Mouse (Mus musculus) forebrain, embryonic 16.5 days (tissue): ENCODE data around the gene Msantd3. TPM values are rescaled to one million over a fixed set of nuclear protein-coding genes. Genes with fewer than 3 reads are reported as not detected.

Experiments used
- ATAC-seq: fragments of 200-750 bp; cut with Nextera tagmentation; 2 replicates; pipeline ENCODE4 v1.8.0; 2017; ENCODE audit warnings: mild to moderate bottlenecking, moderate library complexity
- H3K27ac ChIP-seq: fragments of 300-500 bp; sonication (generic); 2 replicates; pipeline ENCODE4 v1.5.1; 2014; ENCODE audit warnings: low read length, control low read depth
- H3K27me3 ChIP-seq: fragments of 300-500 bp; sonication (generic); replicated peaks from 2 replicates; pipeline ENCODE4 v1.6.1; 2014; ENCODE audit warnings: low read length; ENCODE audit not compliant: control insufficient read depth, insufficient read depth
- H3K36me3 ChIP-seq: fragments of 300-500 bp; sonication (generic); 2 replicates; pipeline ENCODE4 v1.6.1; 2014; ENCODE audit not compliant: control insufficient read depth, insufficient read depth
- H3K4me1 ChIP-seq: fragments of 300-500 bp; sonication (generic); replicated peaks from 2 replicates; pipeline ENCODE4 v1.6.1; 2014; ENCODE audit warnings: low read length; ENCODE audit not compliant: control insufficient read depth, insufficient read depth
- H3K4me2 ChIP-seq: fragments of 300-500 bp; sonication (generic); 2 replicates; pipeline ENCODE4 v1.6.1; 2014; ENCODE audit warnings: mild to moderate bottlenecking, low read length, control low read depth
- H3K4me3 ChIP-seq: fragments of 300-500 bp; sonication (generic); replicated peaks from 2 replicates; pipeline ENCODE4 v1.5.1; 2014; ENCODE audit warnings: mild to moderate bottlenecking, low read length, control low read depth
- H3K9ac ChIP-seq: fragments of 300-500 bp; sonication (generic); replicated peaks from 2 replicates; pipeline ENCODE4 v1.6.1; 2014; ENCODE audit warnings: low read depth, low read length, control low read depth
- H3K9me3 ChIP-seq: fragments of 300-500 bp; sonication (generic); 2 replicates; pipeline ENCODE4 v1.6.1; 2016; ENCODE audit warnings: low read length; ENCODE audit not compliant: control insufficient read depth
- WGBS: fragments of 180-500 bp; shearing (Covaris S2); extraction: QIAGEN DNeasy Blood & Tissue Kit; methylation state at CpG from one replicate; pipeline ENCODE4 v1.1.7; 2014; 5-methylcytosine and 5-hydroxymethylcytosine counted together
- polyA plus RNA-seq: library from polyadenylated mRNA; unstranded; fragments of >200 nt; fragmentation: Nextera tagmentation; extraction: Ambion mirVana; gene quantifications from 2 replicates; pipeline ENCODE4 v1.2.1, GENCODE M21; 2015

The Msantd3 gene
- polyA plus RNA-seq, 1 experiment from 2014 or later, result 38.6 TPM

DNA sequence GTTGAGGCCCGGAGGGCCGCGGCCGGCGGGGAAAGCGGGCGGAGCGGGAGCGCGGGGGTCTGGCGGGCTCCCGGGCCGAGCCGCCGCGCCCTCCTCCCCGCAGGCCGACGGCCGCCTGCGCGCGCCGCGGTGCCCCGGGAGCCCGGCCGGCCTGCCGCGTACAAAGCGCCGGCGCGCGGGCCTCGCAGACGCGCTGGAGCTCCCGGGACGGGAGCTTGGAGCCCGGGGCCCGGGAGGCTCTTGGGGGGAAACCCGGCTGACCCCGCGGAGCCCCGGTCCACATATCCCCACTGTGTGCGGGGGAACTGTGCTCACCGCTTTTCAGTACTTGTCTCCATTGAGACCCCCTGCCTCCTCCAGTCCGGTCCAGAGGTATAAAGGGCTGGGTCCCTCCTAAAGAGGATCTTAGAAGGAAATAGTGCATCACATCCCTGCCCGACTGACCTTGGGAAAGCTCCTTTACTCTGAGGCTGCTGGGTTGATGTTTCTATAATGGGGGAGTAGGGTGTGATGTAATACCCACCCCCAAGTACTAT lies 909 bp downstream of the Msantd3 start:
- ATAC-seq, result peak; percentile 66
- no peaks in the 10 kb centered on the region for H3K27me3 ChIP-seq
- H3K9me3 ChIP-seq, result no peaks in the 10 kb centered on the region
- peak overlapping the region; percentile 65 for H3K4me2 ChIP-seq
- peak overlapping the region; percentile 99 for H3K9ac ChIP-seq
- H3K27ac ChIP-seq, result peak overlapping the region; percentile 88
- H3K36me3 ChIP-seq, result no peaks in the 10 kb centered on the region
- peak overlapping the region; percentile 82 for H3K4me3 ChIP-seq
- peaks cover 34% of the 10 kb centered on the region for H3K4me1 ChIP-seq
- WGBS, result 1% methylated on average over 37 of the region's 50 CpGs

GRCm38 (mm10) chr4:48541526-48542250 lies 2.0 kb downstream of the Msantd3 start:
- Histone ChIP-seq H3K36me3 (no peaks in the 10 kb centered on the region), H3K9me3 (no peaks in the 10 kb centered on the region), H3K9ac (peak overlapping the region; percentile 99), H3K27ac (no peak overlapping the region), H3K27me3 (no peaks in the 10 kb centered on the region), H3K4me3 (peak overlapping the region; percentile 82), H3K4me1 (peaks cover 44% of the 10 kb centered on the region), H3K4me2 (peak overlapping the region; percentile 65)
- 4% methylated on average over 15 of the region's 15 CpGs for WGBS
- no peak for ATAC-seq

DNA sequence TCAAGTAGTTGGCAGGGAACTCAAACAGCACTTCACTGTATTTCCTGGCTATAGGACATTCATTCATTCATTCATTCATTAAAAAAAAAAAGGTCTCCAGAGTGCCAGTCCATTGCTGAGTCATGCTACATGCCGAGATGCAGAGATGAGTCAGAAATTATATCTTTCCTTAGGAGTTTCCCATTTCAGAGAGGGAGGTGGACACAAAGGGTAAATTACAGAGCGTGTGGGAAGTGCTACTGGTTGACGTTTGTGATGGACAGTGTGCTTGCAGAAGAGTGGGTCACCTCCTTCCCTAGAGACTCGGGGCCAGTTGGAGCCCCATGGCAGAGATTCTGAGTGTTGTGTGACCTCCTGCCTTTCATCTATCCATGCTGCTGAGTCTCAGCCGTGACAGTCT lies 2.6 kb downstream of the Msantd3 start:
- H3K27ac ChIP-seq, result no peak overlapping the region
- 48% methylated on average over 5 of the region's 5 CpGs for WGBS
- H3K27me3 ChIP-seq, result no peaks in the 10 kb centered on the region
- no peaks in the 10 kb centered on the region for H3K36me3 ChIP-seq
- peak overlapping the region; percentile 65 for H3K4me2 ChIP-seq
- no peaks in the 10 kb centered on the region for H3K9me3 ChIP-seq
- 0 out of 2 replicates have a peak overlapping the region, but pooled peaks have one; percentile 8 for H3K9ac ChIP-seq
- no peak overlapping the region; the same call in 1 of the 2 replicates for H3K4me3 ChIP-seq
- H3K4me1 ChIP-seq, result peaks cover 51% of the 10 kb centered on the region
- ATAC-seq, result no peak

DNA sequence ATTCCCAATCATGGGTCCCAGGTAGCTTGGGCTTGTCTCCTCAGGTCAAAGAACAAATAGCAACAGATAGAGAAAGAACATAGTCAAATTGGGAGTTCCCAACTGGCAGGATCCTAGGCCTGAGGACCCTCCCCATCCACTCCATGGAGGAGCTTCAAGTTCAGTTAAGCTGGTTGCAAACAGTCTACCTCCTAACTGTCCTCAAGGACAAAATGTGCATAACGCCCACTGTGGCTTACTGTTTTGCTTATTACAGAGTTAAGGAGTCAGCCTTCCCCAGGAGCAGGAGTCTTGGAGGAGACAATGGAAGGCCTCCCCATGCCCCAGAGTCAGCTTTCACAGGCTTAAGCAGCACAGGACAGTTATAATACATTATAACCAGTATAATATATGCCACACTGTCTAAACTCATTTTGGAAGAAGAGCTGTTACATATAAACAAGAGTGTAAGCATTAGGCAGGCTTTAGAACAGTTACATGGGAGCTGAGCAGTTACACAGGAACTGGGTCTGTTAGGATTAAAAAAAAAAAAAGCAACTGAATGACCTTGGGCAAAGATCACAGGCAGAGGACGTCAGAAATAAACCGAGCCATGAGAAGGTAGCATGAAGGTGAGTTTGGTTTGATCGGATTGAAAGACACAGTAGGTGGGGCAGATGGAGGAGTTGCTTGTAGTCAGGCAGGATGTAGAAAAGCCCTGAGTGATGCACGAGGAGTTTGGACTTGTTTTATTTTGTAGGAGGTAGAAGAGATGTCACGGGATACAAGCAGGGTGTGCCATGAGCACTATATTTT lies 3.5 kb downstream of the Msantd3 start:
- H3K4me2 ChIP-seq, result no peak overlapping the region
- H3K9ac ChIP-seq, result no peak overlapping the region
- no peak for ATAC-seq
- 72% methylated on average over 6 of the region's 6 CpGs for whole genome bisulfite sequencing
- no peak overlapping the region for H3K4me3 ChIP-seq
- peaks cover 59% of the 10 kb centered on the region for H3K4me1 ChIP-seq
- no peak overlapping the region for H3K27ac ChIP-seq
- no peaks in the 10 kb centered on the region for H3K36me3 ChIP-seq
- no peaks in the 10 kb centered on the region for H3K9me3 ChIP-seq
- no peaks in the 10 kb centered on the region for H3K27me3 ChIP-seq

DNA sequence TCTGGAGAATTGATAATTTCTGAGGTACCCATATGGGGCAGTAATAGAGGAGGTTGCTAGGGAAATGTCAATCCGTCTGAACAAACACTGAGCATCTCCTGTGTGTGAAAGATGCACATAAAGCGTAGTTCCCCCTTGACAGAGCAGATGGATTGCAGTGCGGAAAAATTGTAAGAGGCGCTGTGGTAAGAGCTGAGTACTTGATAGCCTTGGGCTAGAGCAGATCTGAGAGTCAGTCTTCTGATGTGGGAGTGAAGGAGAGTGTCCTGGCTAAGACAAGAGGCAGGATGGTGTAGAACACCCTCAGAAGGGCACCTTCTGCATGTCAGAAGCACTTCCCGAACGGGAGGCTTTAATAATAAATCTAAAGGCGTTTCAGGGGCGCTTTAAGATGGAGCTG lies 4.4 kb downstream of the Msantd3 start:
- Histone ChIP-seq H3K27ac (no peak overlapping the region), H3K36me3 (no peaks in the 10 kb centered on the region), H3K9ac (no peak overlapping the region), H3K4me2 (no peak overlapping the region), H3K4me1 (peaks cover 66% of the 10 kb centered on the region), H3K4me3 (no peak overlapping the region), H3K27me3 (no peaks in the 10 kb centered on the region), H3K9me3 (no peaks in the 10 kb centered on the region)
- ATAC-seq, result no peak
- 64% methylated on average over 8 of the region's 8 CpGs for WGBS

DNA sequence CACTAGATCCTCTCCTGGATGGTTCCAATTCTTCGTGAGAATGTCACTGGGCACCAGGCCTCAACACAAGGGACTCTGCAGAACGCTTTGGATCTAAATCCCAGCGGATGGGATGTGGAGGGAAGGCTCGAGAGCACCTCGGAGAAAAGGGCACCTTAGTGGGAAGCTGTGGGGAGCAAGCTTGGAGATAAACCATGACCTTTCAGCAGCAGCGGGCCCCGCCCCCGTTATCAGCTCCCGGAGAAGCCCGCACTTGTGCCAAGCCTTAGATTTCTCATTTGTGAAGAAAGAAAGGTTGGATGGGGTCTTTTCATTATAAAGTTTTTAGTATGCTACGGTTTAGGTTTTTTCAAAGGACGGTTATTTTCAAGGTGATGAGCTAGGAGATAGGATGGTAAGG lies 6.2 kb downstream of the Msantd3 start:
- WGBS, result 40% methylated on average over 12 of the region's 12 CpGs
- Histone ChIP-seq H3K27ac (no peak overlapping the region), H3K4me3 (no peak overlapping the region), H3K9me3 (no peaks in the 10 kb centered on the region), H3K36me3 (no peaks in the 10 kb centered on the region), H3K27me3 (no peaks in the 10 kb centered on the region), H3K9ac (no peak overlapping the region), H3K4me1 (peaks cover 63% of the 10 kb centered on the region), H3K4me2 (no peak overlapping the region)
- no peak for ATAC-seq

- no peak overlapping the region for H3K4me2 ChIP-seq
- ATAC-seq, result peak; percentile 69
- WGBS, result 19% methylated on average over 9 of the region's 9 CpGs
- H3K4me3 ChIP-seq, result no peak overlapping the region
- H3K27ac ChIP-seq, result peak overlapping the region; percentile 34; the same call in 1 of the 2 replicates
- H3K9me3 ChIP-seq, result no peaks in the 10 kb centered on the region
- no peaks in the 10 kb centered on the region for H3K27me3 ChIP-seq
- peaks cover 57% of the 10 kb centered on the region for H3K4me1 ChIP-seq
- H3K9ac ChIP-seq, result peak overlapping the region; percentile 14
- H3K36me3 ChIP-seq, result no peaks in the 10 kb centered on the region
Observed at GRCm38 (mm10) chr4:48546568-48547496, 7.1 kb downstream of the Msantd3 start.

DNA sequence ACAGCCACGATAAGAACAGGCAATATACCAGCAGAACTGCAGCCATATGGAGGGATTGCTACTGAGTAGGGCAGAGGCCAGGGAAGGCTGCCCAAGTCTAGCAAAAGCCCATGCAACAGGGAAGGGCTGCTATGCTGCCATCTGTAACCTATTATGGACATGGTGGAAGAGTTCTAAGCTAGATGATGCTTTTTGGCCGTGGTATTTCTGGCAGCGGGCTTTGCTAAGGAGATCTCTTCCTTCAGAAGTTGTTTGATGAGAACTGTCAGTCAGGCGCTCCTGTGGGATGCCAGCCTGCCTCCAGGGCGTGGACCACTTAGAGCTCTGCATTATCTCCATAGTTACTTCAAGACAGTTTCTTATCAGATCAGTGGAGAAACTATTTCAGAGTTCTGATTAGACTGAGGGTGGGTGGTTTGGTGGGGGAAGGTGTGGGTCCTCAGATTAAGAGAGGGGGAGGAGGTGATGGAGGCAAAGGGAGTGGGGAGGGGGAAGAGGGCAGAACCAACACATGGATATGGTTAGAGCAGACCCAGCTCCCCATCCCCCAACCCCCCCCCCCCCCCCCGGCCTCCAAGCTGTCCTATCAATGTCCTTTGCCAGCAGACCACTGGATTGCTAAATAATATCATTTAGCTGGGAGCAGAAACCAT lies 8.8 kb downstream of the Msantd3 start:
- no peak overlapping the region for H3K9ac ChIP-seq
- H3K4me2 ChIP-seq, result no peak overlapping the region; the same call in 1 of the 2 replicates
- ATAC-seq, result peak; percentile 16; the same call in 1 of the 2 replicates
- H3K36me3 ChIP-seq, result peaks cover 12% of the 10 kb centered on the region
- peaks cover 45% of the 10 kb centered on the region for H3K4me1 ChIP-seq
- no peak overlapping the region for H3K4me3 ChIP-seq
- 41% methylated on average over 5 of the region's 6 CpGs for WGBS
- no peaks in the 10 kb centered on the region for H3K27me3 ChIP-seq
- no peaks in the 10 kb centered on the region for H3K9me3 ChIP-seq
- H3K27ac ChIP-seq, result 0 out of 2 replicates have a peak overlapping the region, but pooled peaks have one; percentile 21
